Mouse (Mus musculus): ENCODE data around the gene Mxd3. TPM values are rescaled to one million over a fixed set of nuclear protein-coding genes. Genes with fewer than 3 reads are reported as not detected.

The Mxd3 gene
- polyA plus RNA-seq, 1 experiment, result 49.8 TPM

GRCm38 (mm10) chr13:55361974-55362452 lies 32.4 kb upstream of the Mxd3 start:
- TF ChIP-seq CEBPB (IDR thresholded peaks at IDR 0.05; ENCODE audit: low read depth) (no peak), CTCF (IDR thresholded peaks at IDR 0.05; ENCODE audit: control insufficient read depth, insufficient read depth, insufficient read length) (no peak), MYOD1 (IDR thresholded peaks at IDR 0.05; ENCODE audit: control insufficient read depth, insufficient read length, low read depth) (peak; percentile 62), MYOG (IDR thresholded peaks at IDR 0.05; ENCODE audit: control insufficient read depth, extremely low read depth, insufficient read length) (no peak), MAX (IDR thresholded peaks at IDR 0.05) (peak; percentile 40), USF1 (IDR thresholded peaks at IDR 0.05; ENCODE audit: low read depth) (no peak), FOSL1 (IDR thresholded peaks at IDR 0.05; ENCODE audit: insufficient read depth, low read length, poor library complexity, severe bottlenecking) (no peak)
- H3K4me3 ChIP-seq (ENCODE audit: insufficient read depth, poor library complexity, severe bottlenecking), result peak overlapping the region; percentile 97
- H3K36me3 ChIP-seq (ENCODE audit: control insufficient read depth, insufficient read depth), result peaks cover 22% of the 10 kb centered on the region
- H3ac ChIP-seq (ENCODE audit: control insufficient read depth, insufficient read length, low read depth), result peak overlapping the region; percentile 90
- peaks cover 49% of the 10 kb centered on the region for H3K79me3 ChIP-seq (ENCODE audit: low read depth)
- peaks cover 54% of the 10 kb centered on the region for H3K79me2 ChIP-seq (ENCODE audit: control insufficient read depth, insufficient read depth)
- peaks cover 3% of the 10 kb centered on the region for H3K27me3 ChIP-seq (ENCODE audit: control insufficient read depth, insufficient read depth, insufficient read length)

GRCm38 (mm10) chr13:55361145-55361544 lies 31.5 kb upstream of the Mxd3 start:
- no peak overlapping the region for H3ac ChIP-seq (ENCODE audit: control insufficient read depth, insufficient read length, low read depth)
- H3K79me3 ChIP-seq (ENCODE audit: low read depth), result peaks cover 57% of the 10 kb centered on the region
- H3K36me3 ChIP-seq (ENCODE audit: control insufficient read depth, insufficient read depth), result peaks cover 28% of the 10 kb centered on the region
- TF ChIP-seq FOSL1 (IDR thresholded peaks at IDR 0.05; ENCODE audit: insufficient read depth, low read length, poor library complexity, severe bottlenecking) (no peak), MYOD1 (IDR thresholded peaks at IDR 0.05; ENCODE audit: control insufficient read depth, insufficient read length, low read depth) (no peak), CEBPB (IDR thresholded peaks at IDR 0.05; ENCODE audit: low read depth) (peak; percentile 34)
- peak overlapping the region; percentile 97 for H3K4me3 ChIP-seq (ENCODE audit: insufficient read depth, poor library complexity, severe bottlenecking)
- H3K27me3 ChIP-seq (ENCODE audit: control insufficient read depth, insufficient read depth, insufficient read length), result peaks cover 3% of the 10 kb centered on the region
- peaks cover 63% of the 10 kb centered on the region for H3K79me2 ChIP-seq (ENCODE audit: control insufficient read depth, insufficient read depth)

GRCm38 (mm10) chr13:55346745-55347144 lies 17.1 kb upstream of the Mxd3 start:
- peaks cover 71% of the 10 kb centered on the region for H3K36me3 ChIP-seq (ENCODE audit: control insufficient read depth, insufficient read depth)
- no peaks in the 10 kb centered on the region for H3K79me2 ChIP-seq (ENCODE audit: control insufficient read depth, insufficient read depth)
- no peaks in the 10 kb centered on the region for H3K79me3 ChIP-seq (ENCODE audit: low read depth)
- no peak overlapping the region for H3K4me3 ChIP-seq (ENCODE audit: insufficient read depth, poor library complexity, severe bottlenecking)
- no peak overlapping the region for H3ac ChIP-seq (ENCODE audit: control insufficient read depth, insufficient read length, low read depth)
- no peaks in the 10 kb centered on the region for H3K27me3 ChIP-seq (ENCODE audit: control insufficient read depth, insufficient read depth, insufficient read length)
- no peak for TF ChIP-seq FOSL1 (IDR thresholded peaks at IDR 0.05; ENCODE audit: insufficient read depth, low read length, poor library complexity, severe bottlenecking)
- TF ChIP-seq MYOD1 (IDR thresholded peaks at IDR 0.05; ENCODE audit: control insufficient read depth, insufficient read length, low read depth), result no peak
- no peak for TF ChIP-seq MAX (IDR thresholded peaks at IDR 0.05)
- no peak for TF ChIP-seq USF1 (IDR thresholded peaks at IDR 0.05; ENCODE audit: low read depth)
- no peak for TF ChIP-seq MYOG (IDR thresholded peaks at IDR 0.05; ENCODE audit: control insufficient read depth, extremely low read depth, insufficient read length)
- TF ChIP-seq CTCF (IDR thresholded peaks at IDR 0.05; ENCODE audit: control insufficient read depth, insufficient read depth, insufficient read length), result no peak
- no peak for TF ChIP-seq CEBPB (IDR thresholded peaks at IDR 0.05; ENCODE audit: low read depth)

GRCm38 (mm10) chr13:55344286-55344685 lies 14.7 kb upstream of the Mxd3 start:
- H3K4me3 ChIP-seq (ENCODE audit: insufficient read depth, poor library complexity, severe bottlenecking), result no peak overlapping the region
- no peaks in the 10 kb centered on the region for H3K27me3 ChIP-seq (ENCODE audit: control insufficient read depth, insufficient read depth, insufficient read length)
- H3ac ChIP-seq (ENCODE audit: control insufficient read depth, insufficient read length, low read depth), result no peak overlapping the region
- H3K79me2 ChIP-seq (ENCODE audit: control insufficient read depth, insufficient read depth), result no peaks in the 10 kb centered on the region
- H3K79me3 ChIP-seq (ENCODE audit: low read depth), result no peaks in the 10 kb centered on the region
- H3K36me3 ChIP-seq (ENCODE audit: control insufficient read depth, insufficient read depth), result peaks cover 53% of the 10 kb centered on the region
- no peak for TF ChIP-seq CEBPB (IDR thresholded peaks at IDR 0.05; ENCODE audit: low read depth)
- no peak for TF ChIP-seq CTCF (IDR thresholded peaks at IDR 0.05; ENCODE audit: control insufficient read depth, insufficient read depth, insufficient read length)
- TF ChIP-seq MYOD1 (IDR thresholded peaks at IDR 0.05; ENCODE audit: control insufficient read depth, insufficient read length, low read depth), result no peak
- TF ChIP-seq MAX (IDR thresholded peaks at IDR 0.05), result no peak
- no peak for TF ChIP-seq MYOG (IDR thresholded peaks at IDR 0.05; ENCODE audit: control insufficient read depth, extremely low read depth, insufficient read length)
- no peak for TF ChIP-seq FOSL1 (IDR thresholded peaks at IDR 0.05; ENCODE audit: insufficient read depth, low read length, poor library complexity, severe bottlenecking)
- no peak for TF ChIP-seq USF1 (IDR thresholded peaks at IDR 0.05; ENCODE audit: low read depth)

GRCm38 (mm10) chr13:55342469-55342868 lies 12.8 kb upstream of the Mxd3 start:
- H3K36me3 ChIP-seq (ENCODE audit: control insufficient read depth, insufficient read depth), result peaks cover 36% of the 10 kb centered on the region
- no peaks in the 10 kb centered on the region for H3K79me3 ChIP-seq (ENCODE audit: low read depth)
- H3K27me3 ChIP-seq (ENCODE audit: control insufficient read depth, insufficient read depth, insufficient read length), result no peaks in the 10 kb centered on the region
- TF ChIP-seq USF1 (IDR thresholded peaks at IDR 0.05; ENCODE audit: low read depth), result no peak
- no peak for TF ChIP-seq MAX (IDR thresholded peaks at IDR 0.05)
- TF ChIP-seq CTCF (IDR thresholded peaks at IDR 0.05; ENCODE audit: control insufficient read depth, insufficient read depth, insufficient read length), result no peak
- TF ChIP-seq MYOD1 (IDR thresholded peaks at IDR 0.05; ENCODE audit: control insufficient read depth, insufficient read length, low read depth), result no peak
- TF ChIP-seq FOSL1 (IDR thresholded peaks at IDR 0.05; ENCODE audit: insufficient read depth, low read length, poor library complexity, severe bottlenecking), result no peak
- no peaks in the 10 kb centered on the region for H3K79me2 ChIP-seq (ENCODE audit: control insufficient read depth, insufficient read depth)
- H3K4me3 ChIP-seq (ENCODE audit: insufficient read depth, poor library complexity, severe bottlenecking), result no peak overlapping the region
- H3ac ChIP-seq (ENCODE audit: control insufficient read depth, insufficient read length, low read depth), result no peak overlapping the region

- Histone ChIP-seq H3K27me3 (ENCODE audit: control insufficient read depth, insufficient read depth, insufficient read length) (no peaks in the 10 kb centered on the region), H3K4me3 (ENCODE audit: insufficient read depth, poor library complexity, severe bottlenecking) (no peak overlapping the region), H3K36me3 (ENCODE audit: control insufficient read depth, insufficient read depth) (peaks cover 5% of the 10 kb centered on the region), H3K79me2 (ENCODE audit: control insufficient read depth, insufficient read depth) (no peaks in the 10 kb centered on the region), H3ac (ENCODE audit: control insufficient read depth, insufficient read length, low read depth) (no peak overlapping the region), H3K79me3 (ENCODE audit: low read depth) (no peaks in the 10 kb centered on the region)
- TF ChIP-seq USF1 (IDR thresholded peaks at IDR 0.05; ENCODE audit: low read depth) (peak; percentile 60), MAX (IDR thresholded peaks at IDR 0.05) (no peak)
Observed at GRCm38 (mm10) chr13:55339259-55339658, 9.6 kb upstream of the Mxd3 start.
